Mouse (Mus musculus): ENCODE measurements around the gene Vmn1r72. TPM values are rescaled to one million over a fixed set of nuclear protein-coding genes. Genes with fewer than 3 reads are reported as not detected.

Vmn1r72 gene
- not detected for polyA plus RNA-seq (2017; shearing (Covaris generic))

DNA sequence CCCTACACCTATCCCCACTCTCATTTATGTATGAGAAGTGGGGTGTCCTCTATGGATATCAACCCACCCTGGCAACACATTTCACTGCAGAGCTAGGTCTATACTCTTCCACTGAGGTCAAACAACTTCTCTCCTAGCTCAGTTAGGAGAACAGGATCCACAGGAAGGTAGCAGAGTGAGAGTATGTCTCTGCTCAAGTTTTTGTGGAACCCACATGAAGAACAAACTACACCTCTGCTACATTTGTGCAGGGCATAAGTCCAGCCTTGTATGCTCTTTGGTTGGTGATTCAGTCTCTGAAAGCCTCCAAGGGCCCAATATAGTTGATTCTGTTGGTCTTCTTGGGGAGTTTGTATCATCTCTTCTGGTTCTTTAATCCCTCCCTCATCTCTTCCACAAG is at the start of gene Vmn1r72:
Vmn1r72 (minus strand) TSS at position 101 of the 400 bp plus-strand sequence.

Other genes starting within 250 kb of the Vmn1r72 start
- not detected for gene Zscan4-ps2, start 165.8 kb downstream of the Vmn1r72 start, polyA plus RNA-seq (2017; shearing (Covaris generic))
- not detected for gene Zscan4-ps3, start 70.8 kb downstream of the Vmn1r72 start, polyA plus RNA-seq (2017; shearing (Covaris generic))
- not detected for gene Vmn1r73, start 50.1 kb upstream of the Vmn1r72 start, polyA plus RNA-seq (2017; shearing (Covaris generic))
- not detected for gene Vmn1r74, start 153.8 kb upstream of the Vmn1r72 start, polyA plus RNA-seq (2017; shearing (Covaris generic))
- gene Vmn1r75, start 194.5 kb upstream of the Vmn1r72 start, polyA plus RNA-seq (2017; shearing (Covaris generic)), result not detected